Mouse (Mus musculus): Measurements from ENCODE around the gene Ildr2. TPM values are rescaled to one million over a fixed set of nuclear protein-coding genes. Genes with fewer than 3 reads are reported as not detected.
A peak's percentile ranks its signal among the peaks of the same experiment; 100 is the strongest.

Ildr2 gene
- total and polyA plus RNA-seq, 3 experiments, result 0.25 to 2.9 (median 2.4) TPM

GRCm38 (mm10) chr1:166326421-166326820, 72.5 kb downstream of the Ildr2 start:
- Histone ChIP-seq H3K4me1 (ENCODE audit: control insufficient read depth, insufficient read depth, low read length) (no peaks in the 10 kb centered on the region), H3K27ac (no peak overlapping the region), H3K4me3 (no peak overlapping the region), H3K36me3 (ENCODE audit: control insufficient read depth, insufficient read depth, low read length) (no peaks in the 10 kb centered on the region), H3K9ac (ENCODE audit: low read depth, low read length) (no peak overlapping the region), H3K27me3 (ENCODE audit: control insufficient read depth, insufficient read depth, low read length) (no peaks in the 10 kb centered on the region), H3K79me2 (replicated peaks; ENCODE audit: control insufficient read depth, insufficient read depth, low read length) (no peaks in the 10 kb centered on the region)
- intact Hi-C loops (cut with DNase I), result no loop called here
- 73% methylated on average over 3 of the region's 3 CpGs for WGBS
- no peak for DNase-seq
- no peak for TF ChIP-seq CTCF (IDR thresholded peaks at IDR 0.05)
- no peak for TF ChIP-seq POLR2A (IDR thresholded peaks at IDR 0.05; ENCODE audit: insufficient read depth, low read depth, low read length)
- no peak for TF ChIP-seq EP300 (IDR thresholded peaks at IDR 0.05; ENCODE audit: insufficient read depth, low read depth, low read length)

GRCm38 (mm10) chr1:166330752-166331151, 76.8 kb downstream of the Ildr2 start:
- no peaks in the 10 kb centered on the region; the same call in 1 of the 2 replicates for H3K27me3 ChIP-seq (ENCODE audit: control insufficient read depth, insufficient read depth, low read length)
- no peaks in the 10 kb centered on the region for H3K36me3 ChIP-seq (ENCODE audit: control insufficient read depth, insufficient read depth, low read length)
- DNase-seq, result no peak
- 55% methylated on average over 3 of the region's 3 CpGs for WGBS
- H3K4me1 ChIP-seq (ENCODE audit: control insufficient read depth, insufficient read depth, low read length), result no peaks in the 10 kb centered on the region
- H3K79me2 ChIP-seq (replicated peaks; ENCODE audit: control insufficient read depth, insufficient read depth, low read length), result no peaks in the 10 kb centered on the region
- H3K9ac ChIP-seq (ENCODE audit: low read depth, low read length), result no peak overlapping the region
- H3K4me3 ChIP-seq, result no peak overlapping the region
- H3K27ac ChIP-seq, result no peak overlapping the region
- TF ChIP-seq EP300 (IDR thresholded peaks at IDR 0.05; ENCODE audit: insufficient read depth, low read depth, low read length) (no peak), CTCF (IDR thresholded peaks at IDR 0.05) (no peak), POLR2A (IDR thresholded peaks at IDR 0.05; ENCODE audit: insufficient read depth, low read depth, low read length) (no peak)
- intact Hi-C loops (cut with DNase I), result no loop called here

GRCm38 (mm10) chr1:166339110-166339509, 85.2 kb downstream of the Ildr2 start:
- TF ChIP-seq POLR2A (IDR thresholded peaks at IDR 0.05; ENCODE audit: insufficient read depth, low read depth, low read length), result no peak
- no peak for TF ChIP-seq CTCF (IDR thresholded peaks at IDR 0.05)
- no peak for TF ChIP-seq EP300 (IDR thresholded peaks at IDR 0.05; ENCODE audit: insufficient read depth, low read depth, low read length)
- no peak overlapping the region for H3K9ac ChIP-seq (ENCODE audit: low read depth, low read length)
- intact Hi-C loops (cut with DNase I), result no loop called here
- no peaks in the 10 kb centered on the region for H3K79me2 ChIP-seq (replicated peaks; ENCODE audit: control insufficient read depth, insufficient read depth, low read length)
- no peaks in the 10 kb centered on the region for H3K4me1 ChIP-seq (ENCODE audit: control insufficient read depth, insufficient read depth, low read length)
- no peak overlapping the region for H3K27ac ChIP-seq
- WGBS, result 57% methylated on average over 6 of the region's 6 CpGs
- H3K36me3 ChIP-seq (ENCODE audit: control insufficient read depth, insufficient read depth, low read length), result no peaks in the 10 kb centered on the region
- DNase-seq, result peak in 1 of 2 experiments; percentile 58
- no peaks in the 10 kb centered on the region for H3K27me3 ChIP-seq (ENCODE audit: control insufficient read depth, insufficient read depth, low read length)
- H3K4me3 ChIP-seq, result no peak overlapping the region

GRCm38 (mm10) chr1:166342060-166342459, 88.1 kb downstream of the Ildr2 start:
- H3K9ac ChIP-seq (ENCODE audit: low read depth, low read length), result no peak overlapping the region
- no peak for DNase-seq
- no peaks in the 10 kb centered on the region for H3K79me2 ChIP-seq (replicated peaks; ENCODE audit: control insufficient read depth, insufficient read depth, low read length)
- no peak overlapping the region for H3K4me3 ChIP-seq
- no peaks in the 10 kb centered on the region for H3K4me1 ChIP-seq (ENCODE audit: control insufficient read depth, insufficient read depth, low read length)
- 81% methylated on average over 2 of the region's 2 CpGs for WGBS
- H3K36me3 ChIP-seq (ENCODE audit: control insufficient read depth, insufficient read depth, low read length), result no peaks in the 10 kb centered on the region
- no peak overlapping the region for H3K27ac ChIP-seq
- H3K27me3 ChIP-seq (ENCODE audit: control insufficient read depth, insufficient read depth, low read length), result no peaks in the 10 kb centered on the region
- intact Hi-C loops (cut with DNase I), result no loop called here
- TF ChIP-seq CTCF (IDR thresholded peaks at IDR 0.05) (no peak), EP300 (IDR thresholded peaks at IDR 0.05; ENCODE audit: insufficient read depth, low read depth, low read length) (no peak), POLR2A (IDR thresholded peaks at IDR 0.05; ENCODE audit: insufficient read depth, low read depth, low read length) (no peak)

- DNase-seq, result no peak
- H3K9ac ChIP-seq (ENCODE audit: low read depth, low read length), result no peak overlapping the region
- H3K79me2 ChIP-seq (replicated peaks; ENCODE audit: control insufficient read depth, insufficient read depth, low read length), result no peaks in the 10 kb centered on the region
- intact Hi-C loops (cut with DNase I), result no loop called here
- TF ChIP-seq CTCF (IDR thresholded peaks at IDR 0.05) (no peak), POLR2A (IDR thresholded peaks at IDR 0.05; ENCODE audit: insufficient read depth, low read depth, low read length) (no peak), EP300 (IDR thresholded peaks at IDR 0.05; ENCODE audit: insufficient read depth, low read depth, low read length) (no peak)
- no peaks in the 10 kb centered on the region for H3K4me1 ChIP-seq (ENCODE audit: control insufficient read depth, insufficient read depth, low read length)
- H3K27ac ChIP-seq, result no peak overlapping the region
- WGBS, result 68% methylated on average over 1 of the region's 1 CpGs
- no peaks in the 10 kb centered on the region for H3K27me3 ChIP-seq (ENCODE audit: control insufficient read depth, insufficient read depth, low read length)
- H3K36me3 ChIP-seq (ENCODE audit: control insufficient read depth, insufficient read depth, low read length), result no peaks in the 10 kb centered on the region
- H3K4me3 ChIP-seq, result no peak overlapping the region
These were observed 88.6 kb downstream of the Ildr2 start for GRCm38 (mm10) chr1:166342539-166342938.

GRCm38 (mm10) chr1:166343586-166343985, 89.6 kb downstream of the Ildr2 start:
- Histone ChIP-seq H3K4me1 (ENCODE audit: control insufficient read depth, insufficient read depth, low read length) (no peaks in the 10 kb centered on the region), H3K4me3 (no peak overlapping the region), H3K9ac (ENCODE audit: low read depth, low read length) (no peak overlapping the region), H3K27ac (no peak overlapping the region), H3K27me3 (ENCODE audit: control insufficient read depth, insufficient read depth, low read length) (no peaks in the 10 kb centered on the region), H3K36me3 (ENCODE audit: control insufficient read depth, insufficient read depth, low read length) (no peaks in the 10 kb centered on the region), H3K79me2 (replicated peaks; ENCODE audit: control insufficient read depth, insufficient read depth, low read length) (no peaks in the 10 kb centered on the region)
- 54% methylated on average over 5 of the region's 5 CpGs for WGBS
- DNase-seq, result no peak
- no peak for TF ChIP-seq EP300 (IDR thresholded peaks at IDR 0.05; ENCODE audit: insufficient read depth, low read depth, low read length)
- TF ChIP-seq CTCF (IDR thresholded peaks at IDR 0.05), result no peak
- TF ChIP-seq POLR2A (IDR thresholded peaks at IDR 0.05; ENCODE audit: insufficient read depth, low read depth, low read length), result no peak
- intact Hi-C loops (cut with DNase I), result no loop called here
